Mouse (Mus musculus) adrenal gland, adult 8-10 months (tissue): ENCODE results near the gene Dclk3. TPM values are rescaled to one million over a fixed set of nuclear protein-coding genes. Genes with fewer than 3 reads are reported as not detected.

Source experiments
- DNase-seq: peaks from one replicate; pipeline ENCODE4 v3.0.0; 2022
- total RNA-seq, 4 experiments: library from RNA; stranded (reverse); gene quantifications; 2 replicates each; pipeline ENCODE4 v1.2.4; 2022

Dclk3 gene
- total RNA-seq, 4 experiments from 2014 or later, result 0.75 to 1.8 (median 1.6) TPM

- DNase-seq, result no peak
Measured at GRCm38 (mm10) chr9:111440446-111440845, 1.6 kb downstream of the Dclk3 start.

- no peak for DNase-seq
Measured at GRCm38 (mm10) chr9:111441151-111441550, 2.3 kb downstream of the Dclk3 start.

GRCm38 (mm10) chr9:111446204-111446603, 7.3 kb downstream of the Dclk3 start:
- no peak for DNase-seq

- no peak for DNase-seq
Measured at GRCm38 (mm10) chr9:111448976-111449375, 10.1 kb downstream of the Dclk3 start.

GRCm38 (mm10) chr9:111449880-111450279, 11.0 kb downstream of the Dclk3 start:
- no peak for DNase-seq

GRCm38 (mm10) chr9:111450853-111451404, 12.0 kb downstream of the Dclk3 start:
- no peak for DNase-seq

- no peak for DNase-seq
Measured at GRCm38 (mm10) chr9:111453895-111454294, 15.0 kb downstream of the Dclk3 start.

- no peak for DNase-seq
Measured at GRCm38 (mm10) chr9:111457176-111457935, 18.5 kb downstream of the Dclk3 start.

- no peak for DNase-seq
Measured at GRCm38 (mm10) chr9:111457936-111458310, 19.0 kb downstream of the Dclk3 start.

GRCm38 (mm10) chr9:111459466-111459865, 20.6 kb downstream of the Dclk3 start:
- no peak for DNase-seq

- DNase-seq, result no peak
Measured at GRCm38 (mm10) chr9:111460201-111460814, 21.4 kb downstream of the Dclk3 start.

- no peak for DNase-seq
Measured at GRCm38 (mm10) chr9:111461415-111462103, 22.7 kb downstream of the Dclk3 start.

GRCm38 (mm10) chr9:111465666-111466065, 26.8 kb downstream of the Dclk3 start:
- DNase-seq, result no peak

GRCm38 (mm10) chr9:111473686-111474457, 35.0 kb downstream of the Dclk3 start:
- no peak for DNase-seq

- DNase-seq, result no peak
Measured at GRCm38 (mm10) chr9:111474458-111474745, 35.5 kb downstream of the Dclk3 start.

GRCm38 (mm10) chr9:111475281-111475680, 36.4 kb downstream of the Dclk3 start:
- DNase-seq, result no peak

- no peak for DNase-seq
Measured at GRCm38 (mm10) chr9:111475973-111476372, 37.1 kb downstream of the Dclk3 start.

- DNase-seq, result no peak
Measured at GRCm38 (mm10) chr9:111476479-111477016, 37.7 kb downstream of the Dclk3 start.

- DNase-seq, result no peak
Measured at GRCm38 (mm10) chr9:111478853-111479490, 40.1 kb downstream of the Dclk3 start.

- DNase-seq, result no peak
Measured at GRCm38 (mm10) chr9:111481011-111481410, 42.1 kb downstream of the Dclk3 start.

GRCm38 (mm10) chr9:111486645-111487477, 48.0 kb downstream of the Dclk3 start:
- DNase-seq, result no peak
